Mouse (Mus musculus) liver, embryonic 11.5 days (tissue): ENCODE results near the gene Purb. TPM values are rescaled to one million over a fixed set of nuclear protein-coding genes. Genes with fewer than 3 reads are reported as not detected.

Source experiments
- ATAC-seq: fragments of 200-750 bp; cut with Nextera tagmentation; replicated peaks from 2 replicates; pipeline ENCODE4 v1.8.0; 2017; ENCODE audit warnings: moderate number of reproducible peaks, mild to moderate bottlenecking, moderate TSS enrichment, moderate library complexity; ENCODE audit not compliant: low FRiP score
- DNase-seq: peaks from one replicate; pipeline ENCODE4 v3.0.0-alpha.2; 2017; ENCODE audit warnings: low spot score
- H3K27ac ChIP-seq: fragments of 300-500 bp; sonication (generic); 2 replicates; pipeline ENCODE4 v1.5.1; 2014; ENCODE audit warnings: mild to moderate bottlenecking, low read depth, low read length, control low read depth
- H3K27me3 ChIP-seq: fragments of 300-500 bp; sonication (generic); replicated peaks from 2 replicates; pipeline ENCODE4 v1.6.1; 2014; ENCODE audit warnings: low read length, mixed read lengths; ENCODE audit not compliant: control insufficient read depth, insufficient read depth
- H3K36me3 ChIP-seq: fragments of 300-500 bp; sonication (generic); 2 replicates; pipeline ENCODE4 v1.6.1; 2014; ENCODE audit warnings: mild to moderate bottlenecking, low read length, moderate library complexity, mixed read lengths; ENCODE audit not compliant: control insufficient read depth, insufficient read depth
- H3K4me1 ChIP-seq: fragments of 300-500 bp; sonication (generic); replicated peaks from 2 replicates; pipeline ENCODE4 v1.6.1; 2014; ENCODE audit warnings: low read length, mixed read lengths; ENCODE audit not compliant: control insufficient read depth, insufficient read depth
- H3K4me2 ChIP-seq: fragments of 300-500 bp; sonication (generic); 2 replicates; pipeline ENCODE4 v1.6.1; 2014; ENCODE audit warnings: mild to moderate bottlenecking, control low read depth, moderate library complexity
- H3K4me3 ChIP-seq: fragments of 300-500 bp; sonication (generic); 2 replicates; pipeline ENCODE4 v1.5.1; 2014; ENCODE audit warnings: low read depth, low read length, control low read depth
- H3K9ac ChIP-seq: fragments of 300-500 bp; sonication (generic); 2 replicates; pipeline ENCODE4 v1.6.1; 2014; ENCODE audit warnings: low read depth, low read length, control low read depth
- H3K9me3 ChIP-seq: fragments of 300-500 bp; sonication (generic); 2 replicates; pipeline ENCODE4 v1.6.1; 2016; ENCODE audit warnings: low read length, inconsistent platforms, mixed read lengths; ENCODE audit not compliant: control insufficient read depth
- WGBS: fragments of 180-500 bp; shearing (Covaris S2); extraction: QIAGEN DNeasy Blood & Tissue Kit; methylation state at CpG from one replicate; pipeline ENCODE4 v1.1.7; 2014; 5-methylcytosine and 5-hydroxymethylcytosine counted together
- polyA plus RNA-seq: library from polyadenylated mRNA; unstranded; fragments of >200 nt; fragmentation: Nextera tagmentation; extraction: Ambion mirVana; gene quantifications from 2 replicates; pipeline ENCODE4 v1.2.1, GENCODE M21; 2014

The Purb gene
- polyA plus RNA-seq, 1 experiment from 2014 or later = 13.7 TPM

DNA sequence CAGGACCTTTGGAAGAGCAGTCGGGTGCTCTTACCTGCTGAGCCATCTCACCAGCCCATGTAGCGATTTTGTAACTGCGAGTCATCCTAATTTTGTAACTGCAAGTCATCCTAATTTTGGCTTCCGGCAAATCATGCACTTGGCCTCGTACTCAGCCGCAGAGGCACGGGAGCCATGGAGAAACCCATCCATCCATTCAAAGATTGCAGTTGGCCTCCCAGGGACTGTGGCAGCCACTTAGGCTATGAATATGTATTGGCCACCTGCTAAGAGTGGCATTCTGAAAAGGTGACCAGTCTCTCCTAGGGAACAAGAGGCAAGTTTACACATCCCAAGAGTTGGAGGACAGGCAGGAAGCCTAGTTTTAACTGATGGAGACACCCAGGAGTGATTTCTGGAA, 13.5 kb upstream of the Purb start:
- ATAC-seq (no peak), DNase-seq (no peak)
- Histone ChIP-seq H3K36me3 (no peaks in the 10 kb centered on the region), H3K27me3 (no peaks in the 10 kb centered on the region), H3K4me2 (no peak overlapping the region), H3K9me3 (no peaks in the 10 kb centered on the region), H3K4me3 (no peak overlapping the region), H3K27ac (no peak overlapping the region), H3K4me1 (no peaks in the 10 kb centered on the region), H3K9ac (no peak overlapping the region)
- 89% methylated on average over 7 of the region's 7 CpGs for WGBS

DNA sequence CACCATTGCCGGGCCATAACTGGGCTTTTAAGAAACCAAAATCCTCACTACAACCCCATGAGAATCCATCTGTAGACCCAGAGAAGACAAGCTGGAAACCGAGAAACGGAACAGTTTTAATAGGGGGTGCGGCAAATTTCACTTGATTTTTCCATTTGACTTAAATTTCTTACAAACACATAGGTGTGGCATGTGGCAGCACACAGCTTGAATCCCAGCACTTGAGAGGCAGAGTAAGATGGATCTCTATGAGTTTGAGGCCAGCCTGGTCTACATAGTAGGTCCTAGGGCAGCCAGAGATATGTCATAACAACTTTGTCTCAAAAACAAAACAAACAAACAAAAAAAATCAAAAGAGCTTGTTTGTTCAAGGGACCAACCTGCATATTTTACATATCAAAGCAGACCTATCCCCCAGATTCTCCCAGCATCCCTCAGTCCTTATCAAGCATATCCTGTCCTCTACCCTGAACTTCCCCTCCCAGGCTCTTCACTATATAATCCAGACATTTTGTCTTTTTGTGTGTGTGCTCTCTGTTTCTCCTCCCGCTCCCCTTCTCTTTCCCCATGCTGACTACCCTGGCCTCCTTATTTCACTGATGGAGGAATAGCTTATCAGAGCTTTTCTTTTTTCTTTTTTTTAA, 12.4 kb upstream of the Purb start:
- no peak overlapping the region for H3K27ac ChIP-seq
- no peak overlapping the region for H3K4me3 ChIP-seq
- no peaks in the 10 kb centered on the region for H3K9me3 ChIP-seq
- 93% methylated on average over 5 of the region's 5 CpGs for WGBS
- no peak for DNase-seq
- H3K4me1 ChIP-seq = peaks cover 3% of the 10 kb centered on the region; the same call in 1 of the 2 replicates
- H3K36me3 ChIP-seq = no peaks in the 10 kb centered on the region
- no peak for ATAC-seq
- no peaks in the 10 kb centered on the region for H3K27me3 ChIP-seq
- H3K9ac ChIP-seq = no peak overlapping the region
- no peak overlapping the region for H3K4me2 ChIP-seq

DNA sequence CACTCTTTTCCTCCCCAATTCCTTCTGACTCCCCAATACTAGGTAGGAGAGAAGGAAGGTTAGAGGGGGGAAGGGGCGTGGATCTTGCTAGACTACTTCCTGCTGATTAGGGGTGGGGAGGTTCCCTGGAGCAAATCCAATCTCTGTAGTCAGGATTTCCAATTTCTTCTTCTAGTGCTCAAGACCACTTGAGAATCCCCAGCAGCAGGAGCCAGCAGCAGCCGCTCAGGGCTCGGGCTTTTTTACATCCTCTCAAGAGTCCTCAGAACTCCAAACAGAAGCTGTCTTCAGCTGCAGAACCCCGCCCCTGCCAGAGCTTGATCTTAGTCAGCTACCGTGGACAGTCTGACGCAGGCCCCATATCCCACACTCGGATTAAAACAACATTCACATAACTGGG, 11.8 kb upstream of the Purb start:
- no peak for ATAC-seq
- no peak for DNase-seq
- Histone ChIP-seq H3K9ac (no peak overlapping the region), H3K4me2 (no peak overlapping the region), H3K36me3 (no peaks in the 10 kb centered on the region), H3K4me3 (no peak overlapping the region), H3K27ac (no peak overlapping the region), H3K27me3 (no peaks in the 10 kb centered on the region), H3K4me1 (peaks cover 4% of the 10 kb centered on the region; the same call in 1 of the 2 replicates), H3K9me3 (no peaks in the 10 kb centered on the region)
- WGBS = 49% methylated on average over 7 of the region's 7 CpGs

DNA sequence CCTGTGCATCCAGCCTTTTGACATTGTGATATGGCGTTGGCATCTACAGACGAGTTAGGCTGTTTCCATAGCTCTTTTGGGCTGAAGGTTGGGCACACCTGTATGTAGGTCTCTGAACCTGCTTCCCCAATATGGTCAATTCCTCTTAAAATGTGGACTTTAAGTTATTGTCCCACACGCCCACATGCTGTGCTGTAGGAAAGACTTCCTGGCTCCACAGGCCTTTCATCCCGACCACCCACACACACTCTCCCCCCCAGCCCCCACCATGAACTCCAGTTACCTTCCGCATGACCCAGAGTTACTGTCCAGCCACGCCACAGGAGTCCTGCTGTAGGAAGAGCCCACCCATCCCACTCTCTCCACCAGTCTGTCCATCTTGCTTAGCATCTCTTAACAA, 11.2 kb upstream of the Purb start:
- DNase-seq = no peak
- 73% methylated on average over 6 of the region's 6 CpGs for WGBS
- H3K4me2 ChIP-seq = no peak overlapping the region
- no peaks in the 10 kb centered on the region for H3K9me3 ChIP-seq
- no peak overlapping the region for H3K27ac ChIP-seq
- no peaks in the 10 kb centered on the region for H3K27me3 ChIP-seq
- no peak overlapping the region for H3K4me3 ChIP-seq
- H3K36me3 ChIP-seq = no peaks in the 10 kb centered on the region
- no peak overlapping the region for H3K9ac ChIP-seq
- H3K4me1 ChIP-seq = peaks cover 4% of the 10 kb centered on the region; the same call in 1 of the 2 replicates
- no peak for ATAC-seq

DNA sequence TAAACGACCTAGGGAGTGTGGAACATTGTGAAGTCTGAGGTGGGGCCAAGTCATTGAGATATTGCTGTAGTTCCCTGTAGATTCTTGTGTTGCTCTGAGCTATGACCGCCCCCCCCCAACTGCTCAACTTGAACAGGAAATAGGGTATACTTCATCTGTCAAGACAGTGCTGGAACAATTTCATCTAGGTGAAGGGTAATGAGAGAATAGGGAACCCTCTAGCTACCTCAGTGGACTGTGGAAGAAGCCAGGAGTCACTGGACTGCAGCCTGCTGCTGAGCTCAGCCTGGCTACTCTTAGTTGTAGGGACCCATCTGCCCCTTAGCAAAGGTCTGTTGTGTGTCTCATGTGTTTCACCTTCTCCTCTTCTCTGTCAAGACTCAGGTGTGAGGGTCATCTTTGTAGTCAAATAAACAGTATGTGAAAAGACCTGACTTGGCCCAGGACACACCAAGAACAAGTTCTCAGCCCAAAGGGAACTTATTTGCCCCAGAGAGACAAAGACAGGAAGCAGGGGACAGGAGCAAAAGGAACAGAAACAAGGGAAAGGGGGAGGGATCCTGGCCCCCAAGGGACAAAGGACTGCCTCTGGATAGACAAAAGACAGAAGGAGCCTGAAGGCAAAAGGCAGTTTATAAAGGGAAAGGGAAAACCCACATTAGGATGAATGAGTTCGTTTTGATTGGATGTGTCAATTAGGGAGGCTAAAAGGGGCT, 8.7 kb upstream of the Purb start:
- no peak for DNase-seq
- Histone ChIP-seq H3K9ac (no peak overlapping the region), H3K4me1 (peaks cover 4% of the 10 kb centered on the region; the same call in 1 of the 2 replicates), H3K4me3 (no peak overlapping the region), H3K27ac (no peak overlapping the region), H3K36me3 (no peaks in the 10 kb centered on the region), H3K27me3 (no peaks in the 10 kb centered on the region), H3K9me3 (no peaks in the 10 kb centered on the region), H3K4me2 (no peak overlapping the region)
- WGBS = 51% methylated on average over 3 of the region's 3 CpGs
- no peak for ATAC-seq

DNA sequence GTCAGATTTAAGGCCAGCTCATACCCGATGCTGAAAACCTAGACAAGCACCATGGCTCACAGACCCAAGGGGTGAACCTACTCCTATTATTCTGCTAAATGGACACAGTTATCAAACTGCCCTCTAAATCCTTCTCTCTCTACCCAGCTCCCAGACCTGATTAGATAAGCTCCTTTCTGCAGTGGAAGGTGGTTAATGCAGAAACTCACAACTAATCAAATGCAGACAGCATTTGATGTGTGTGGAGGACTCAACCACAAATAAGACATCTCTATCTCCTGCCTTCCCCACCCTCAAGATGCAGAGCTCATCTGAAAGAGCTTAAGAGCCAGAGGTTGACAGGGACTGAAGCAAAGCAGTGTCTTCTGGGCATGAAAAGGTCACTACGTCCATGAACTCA, 7.4 kb upstream of the Purb start:
- H3K27ac ChIP-seq = no peak overlapping the region
- H3K4me2 ChIP-seq = no peak overlapping the region
- no peak overlapping the region for H3K9ac ChIP-seq
- H3K4me1 ChIP-seq = peaks cover 4% of the 10 kb centered on the region; the same call in 1 of the 2 replicates
- H3K9me3 ChIP-seq = no peaks in the 10 kb centered on the region
- no peak for DNase-seq
- no peak for ATAC-seq
- H3K36me3 ChIP-seq = no peaks in the 10 kb centered on the region
- WGBS = 56% methylated on average over 2 of the region's 2 CpGs
- H3K27me3 ChIP-seq = no peaks in the 10 kb centered on the region
- H3K4me3 ChIP-seq = no peak overlapping the region

DNA sequence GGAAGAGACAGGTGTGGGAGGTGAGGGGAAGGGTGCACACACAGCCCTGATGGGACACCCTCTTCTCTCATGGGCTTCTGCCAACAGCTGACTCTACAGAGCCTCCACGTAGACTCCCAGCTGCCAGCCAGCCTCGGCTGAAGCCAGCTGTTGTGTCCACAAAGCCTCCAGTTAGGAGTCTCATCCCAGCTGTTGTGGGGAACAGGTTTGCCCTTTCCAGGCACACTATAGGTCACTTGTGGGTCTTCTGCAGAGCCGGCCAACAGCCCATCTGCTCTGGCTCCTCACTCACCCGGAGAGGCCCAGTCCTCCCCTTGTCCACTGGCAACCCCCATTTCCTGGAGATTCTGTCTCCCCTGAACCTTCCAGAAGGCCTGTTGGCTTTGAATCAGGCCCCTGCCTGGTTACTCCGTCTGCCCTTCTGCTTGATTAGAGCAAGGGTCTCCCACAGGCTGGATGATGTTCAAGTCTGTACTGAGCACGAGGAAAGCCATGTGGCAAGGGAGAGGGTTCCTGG, 6.0 kb upstream of the Purb start:
- Histone ChIP-seq H3K4me3 (no peak overlapping the region), H3K9me3 (no peaks in the 10 kb centered on the region), H3K4me1 (peaks cover 4% of the 10 kb centered on the region; the same call in 1 of the 2 replicates), H3K27ac (no peak overlapping the region), H3K36me3 (no peaks in the 10 kb centered on the region), H3K4me2 (no peak overlapping the region), H3K9ac (no peak overlapping the region), H3K27me3 (no peaks in the 10 kb centered on the region)
- 69% methylated on average over 6 of the region's 6 CpGs for WGBS
- ATAC-seq = no peak
- DNase-seq = no peak

DNA sequence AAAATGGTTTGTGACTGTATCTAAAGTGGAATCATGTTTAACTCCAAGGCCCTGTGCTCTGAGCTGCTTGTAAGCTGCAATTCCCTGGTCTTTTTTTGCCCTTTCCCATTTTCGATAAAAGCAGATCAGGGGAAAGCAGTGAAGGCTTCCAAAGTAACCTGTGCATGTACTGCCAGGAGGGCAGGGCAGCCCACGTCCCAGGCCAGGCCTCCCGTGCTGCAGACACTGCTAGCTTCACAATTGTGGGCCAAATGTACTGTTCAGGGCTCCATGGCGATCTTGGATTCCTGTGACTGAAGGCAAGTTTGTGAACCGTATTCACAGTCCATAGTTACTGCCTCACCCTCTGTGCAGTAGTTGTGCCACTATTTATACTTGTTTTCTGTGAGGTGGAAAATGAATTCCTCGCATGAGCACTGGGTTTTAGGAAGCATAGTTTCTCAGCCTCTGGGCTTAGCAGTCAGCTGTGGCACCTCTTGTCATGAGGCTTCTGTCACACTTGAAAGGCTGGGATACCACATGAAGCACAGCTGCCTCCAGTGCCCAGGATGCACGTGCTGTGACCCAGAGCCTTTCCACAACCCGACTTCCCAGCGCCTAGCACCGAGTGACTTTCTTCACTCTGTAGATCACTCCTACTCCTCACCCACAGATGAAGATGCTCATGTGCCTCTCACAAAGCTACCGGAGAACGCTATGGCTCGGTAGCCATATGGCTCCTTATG, 5.1 kb upstream of the Purb start:
- Histone ChIP-seq H3K27ac (no peak overlapping the region), H3K27me3 (no peaks in the 10 kb centered on the region), H3K4me2 (no peak overlapping the region), H3K4me3 (no peak overlapping the region), H3K9me3 (no peaks in the 10 kb centered on the region), H3K4me1 (peaks cover 4% of the 10 kb centered on the region; the same call in 1 of the 2 replicates), H3K9ac (no peak overlapping the region), H3K36me3 (no peaks in the 10 kb centered on the region)
- ATAC-seq = no peak
- no peak for DNase-seq
- WGBS = 80% methylated on average over 13 of the region's 13 CpGs
